Mouse (Mus musculus) subcutaneous adipose tissue, adult 2 months (tissue): ENCODE data around the gene Exoc1. TPM values are rescaled to one million over a fixed set of nuclear protein-coding genes. Genes with fewer than 3 reads are reported as not detected.

ENCODE experiments used
- polyA plus RNA-seq: library from polyadenylated mRNA; depleted of rRNA; stranded (reverse); fragments of >200 nt; gene quantifications from 2 replicates; pipeline ENCODE4 v1.2.3, GENCODE M21; 2012; ENCODE audit warnings: low replicate concordance; rRNA removed

The Exoc1 gene
- polyA plus RNA-seq, result 21.2 and 35.5 TPM in 2 replicates

DNA sequence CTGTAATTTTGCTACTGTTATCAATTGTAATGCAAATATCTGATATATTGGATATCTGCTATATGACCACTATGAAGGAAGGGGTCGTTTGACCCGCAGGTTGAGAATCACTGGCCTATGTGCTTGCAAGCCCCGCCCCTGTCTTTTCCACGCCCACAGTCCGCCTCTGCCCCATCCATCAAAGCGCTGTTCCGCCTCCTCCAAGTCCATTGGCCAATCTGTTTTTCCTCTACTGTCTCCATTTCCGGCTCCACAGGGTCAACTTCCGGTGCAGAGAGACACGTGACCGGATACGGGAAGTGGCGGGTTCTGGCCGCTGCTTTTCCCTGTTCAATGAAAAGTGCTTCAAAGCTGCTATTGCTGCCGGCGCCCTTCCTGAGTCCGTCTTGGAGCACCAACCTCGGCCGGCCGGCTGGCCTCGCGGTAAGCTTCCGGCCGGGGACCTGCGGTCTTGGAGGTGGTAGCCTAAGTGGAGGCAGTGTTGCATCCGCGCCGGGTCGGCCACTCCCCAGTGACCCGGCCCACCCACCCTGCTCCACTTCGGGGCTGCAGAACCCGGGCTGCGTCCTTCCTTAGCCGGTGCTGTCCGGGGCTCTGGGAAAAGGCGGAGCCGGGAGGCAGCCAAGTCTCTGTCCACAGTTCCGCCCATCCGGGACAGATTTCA is at the start of gene Exoc1:
Exoc1 (plus strand) TSS at position 272 of the 664 bp plus-strand sequence.

DNA sequence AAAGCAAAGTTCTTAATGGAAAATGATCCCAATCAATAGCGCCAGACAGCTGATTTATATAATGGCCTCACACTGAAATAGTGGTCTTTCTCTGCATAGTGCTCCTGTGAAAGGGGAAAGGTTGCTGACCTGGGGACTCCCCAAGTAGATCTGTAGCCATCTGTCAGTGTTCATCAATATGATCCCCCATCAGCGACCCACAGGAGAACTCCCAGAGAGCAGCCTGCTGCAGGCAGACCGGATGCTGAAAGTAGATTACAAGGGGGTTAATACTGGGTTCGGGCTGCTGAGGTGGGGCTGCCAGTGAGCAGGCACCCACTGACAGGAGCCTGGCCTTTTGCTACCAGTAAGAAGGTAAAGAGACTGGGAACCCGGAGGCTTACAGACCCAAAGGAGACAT is 45.3 kb upstream of the Exoc1 start, which contains the start of gene Gm7271:
Gm7271 (plus strand) TSS at position 230 of the 400 bp plus-strand sequence.

DNA sequence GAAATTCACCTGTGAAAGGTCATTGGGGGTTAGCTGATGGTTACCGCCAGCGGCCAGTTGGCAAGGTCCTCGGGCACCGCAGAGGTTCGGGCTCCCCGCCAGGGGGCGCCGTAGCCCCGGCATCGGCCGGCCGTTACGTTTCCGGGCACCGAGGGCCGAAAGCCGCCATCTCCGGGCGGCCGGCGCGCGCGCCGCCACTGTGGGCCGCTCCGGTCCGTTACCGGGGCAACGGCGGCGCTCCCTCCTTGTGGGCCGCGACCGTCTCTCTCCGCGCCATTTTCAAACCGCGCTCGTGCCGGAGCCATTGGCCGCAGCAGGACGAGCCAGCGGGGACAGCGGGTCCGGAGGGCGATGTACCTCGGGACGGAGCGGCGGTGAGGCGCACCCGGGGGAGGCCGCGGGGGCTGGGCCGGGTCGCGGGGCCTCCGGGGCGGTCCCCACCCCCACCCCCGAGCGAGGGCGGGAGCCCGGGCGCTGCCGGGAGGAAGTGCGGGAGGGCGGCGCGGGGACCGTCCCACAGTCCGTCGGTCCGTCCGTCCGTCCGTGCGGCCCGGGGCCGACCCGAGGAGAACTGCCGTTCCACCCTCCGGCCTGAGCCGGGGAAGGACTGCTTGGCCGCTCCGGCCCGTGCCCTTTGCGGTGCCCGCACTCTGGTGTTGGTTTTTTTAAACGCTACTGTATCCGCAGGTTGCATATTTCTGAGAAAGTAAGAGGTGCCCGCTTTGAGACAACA is 59.6 kb downstream of the Exoc1 start, which contains the start of gene Cep135:
Cep135 (plus strand) TSS at position 148 of the 733 bp plus-strand sequence.

Other genes with a start within 250 kb of the Exoc1 start
- gene Clock, start 224.5 kb upstream of the Exoc1 start, polyA plus RNA-seq, result 23.1 and 25.9 TPM in 2 replicates
- not detected in 2 replicates for gene Pdcl2, start 198.2 kb upstream of the Exoc1 start, polyA plus RNA-seq
- not detected in 2 replicates for gene Nmu, start 165.5 kb upstream of the Exoc1 start, polyA plus RNA-seq
- not detected in 2 replicates for gene Gm7271, start 45.3 kb upstream of the Exoc1 start, polyA plus RNA-seq
- 0.96 and 1.6 TPM in 2 replicates for gene Cep135, start 59.4 kb downstream of the Exoc1 start, polyA plus RNA-seq
- gene C530008M17Rik, start 127.2 kb downstream of the Exoc1 start, polyA plus RNA-seq, result 0.06 and 0.90 TPM in 2 replicates